Comparison of ENCODE assay signal across 10 mouse cellular contexts in the genomic region with DNA sequence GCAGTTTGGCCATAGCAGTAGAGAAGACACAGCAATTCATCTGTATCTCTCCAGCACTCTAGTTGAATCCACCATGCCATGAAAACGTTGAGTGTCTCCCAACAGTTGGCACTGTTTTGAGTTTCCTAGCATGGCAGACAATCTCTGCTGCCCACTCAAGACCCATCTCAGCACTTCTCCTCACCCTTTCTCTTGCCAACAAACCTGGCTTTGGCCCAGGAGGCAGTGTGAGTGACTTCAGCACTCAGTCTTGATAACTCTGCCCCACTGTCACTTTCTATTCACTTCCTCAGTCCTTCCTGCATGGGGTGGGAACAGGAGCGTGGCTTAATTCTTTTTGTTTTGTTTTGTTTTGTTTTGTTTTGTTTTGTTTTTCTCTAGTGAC. TPM values are rescaled to one million over a fixed set of nuclear protein-coding genes. Genes with fewer than 3 reads are reported as not detected.
"Had no signal": no experiment of that assay in that cellular context is flagged by ENCODE, and none has a peak within 500 bp of the region (broad histone marks: within the 10 kb centered on the region; RNA-seq: fewer than 3 reads in every experiment).

No protein-coding gene starts in this region.

- H3K9me3 ChIP-seq: limb, embryonic 15.5 days; liver, embryonic 13.5 days; midbrain, embryonic 12.5 days; neural tube, embryonic 13.5 days had no signal

- H3K27me3 ChIP-seq: limb, embryonic 15.5 days; liver, embryonic 13.5 days; neural tube, embryonic 13.5 days had no signal

- H3K9ac ChIP-seq: limb, embryonic 15.5 days; liver, embryonic 13.5 days; midbrain, embryonic 12.5 days; neural tube, embryonic 13.5 days had no signal

- H3K4me2 ChIP-seq: limb, embryonic 15.5 days; liver, embryonic 13.5 days; midbrain, embryonic 12.5 days; neural tube, embryonic 13.5 days had no signal

- H3K4me3 ChIP-seq: limb, embryonic 15.5 days; liver, embryonic 13.5 days; midbrain, embryonic 12.5 days; neural tube, embryonic 13.5 days had no signal

- DNase-seq: kidney, adult 18-20 months; kidney, postnatal 10 days; liver, embryonic 13.5 days; lung, adult 18-20 months; right cerebral cortex, postnatal 25 days; thymus, postnatal 36 days had no signal

- H3K27ac ChIP-seq: limb, embryonic 15.5 days; liver, embryonic 13.5 days; midbrain, embryonic 12.5 days; neural tube, embryonic 13.5 days had no signal

- H3K36me3 ChIP-seq: limb, embryonic 15.5 days; liver, embryonic 13.5 days; midbrain, embryonic 12.5 days; neural tube, embryonic 13.5 days had no signal

RNA-seq across cellular contexts. Expression of a gene that starts 19.2 kb away (rescaled TPM):
- total RNA-seq: megakaryocyte-erythroid progenitor cell, adult 5-6 weeks had no signal
